Mouse (Mus musculus) MEL (cell line): ENCODE measurements around the gene Dnajc28. TPM values are rescaled to one million over a fixed set of nuclear protein-coding genes. Genes with fewer than 3 reads are reported as not detected.

Source experiments
- DNase-seq: peaks from one replicate; pipeline ENCODE4 v3.0.0; 2011; ENCODE audit warnings: low read depth, low spot score
- H3K27ac ChIP-seq: 2 replicates; pipeline ENCODE4 v1.5.1; 2012; ENCODE audit warnings: low read depth, mild to moderate bottlenecking, control low read depth, low read length, moderate library complexity; ENCODE audit not compliant: control insufficient read depth
- H3K27me3 ChIP-seq, 2 experiments: fragments of 150-350 bp in 1 of 2; sonication (generic) in 1 of 2; 2 replicates each; pipeline ENCODE4 v1.6.1; 2012; ENCODE audit warnings: low read length in 2 of 2, mild to moderate bottlenecking in 2 of 2, improper control_type of control experiment in 1 of 2, moderate library complexity in 1 of 2; ENCODE audit not compliant: insufficient read depth in 2 of 2, control insufficient read depth in 1 of 2
- H3K36me3 ChIP-seq, 2 experiments: 2 replicates each; pipeline ENCODE4 v1.6.1; 2012 to 2014; ENCODE audit warnings: low read length in 2 of 2, improper control_type of control experiment in 1 of 2, inconsistent platforms in 1 of 2, mild to moderate bottlenecking in 1 of 2; ENCODE audit not compliant: insufficient read depth in 2 of 2, control insufficient read depth in 1 of 2
- H3K4me1 ChIP-seq, 2 experiments: fragments of 150-350 bp in 1 of 2; sonication (generic) in 1 of 2; 2 replicates each; pipeline ENCODE4 v1.6.1; 2012; ENCODE audit warnings: low read length in 2 of 2, improper control_type of control experiment in 1 of 2, mild to moderate bottlenecking in 1 of 2; ENCODE audit not compliant: insufficient read depth in 2 of 2, control insufficient read depth in 1 of 2
- H3K4me3 ChIP-seq, 2 experiments: fragments of 150-350 bp in 1 of 2; sonication (generic) in 1 of 2; 2 replicates each; pipeline ENCODE4 v1.5.1; 2012; ENCODE audit warnings: low read depth in 2 of 2, low read length in 2 of 2, mild to moderate bottlenecking in 2 of 2, moderate library complexity in 2 of 2, control low read depth in 1 of 2, improper control_type of control experiment in 1 of 2; ENCODE audit not compliant: control insufficient read depth in 1 of 2, insufficient read depth in 1 of 2
- H3K79me2 ChIP-seq: 2 replicates; pipeline ENCODE4 v1.6.1; 2012; ENCODE audit warnings: mild to moderate bottlenecking, low read length, moderate library complexity; ENCODE audit not compliant: control insufficient read depth, poor library complexity, insufficient read depth
- H3K9ac ChIP-seq: 2 replicates; pipeline ENCODE4 v1.6.1; 2012; ENCODE audit warnings: low read depth, mild to moderate bottlenecking, control low read depth, low read length, moderate library complexity; ENCODE audit not compliant: control insufficient read depth, poor library complexity, severe bottlenecking
- H3K9me3 ChIP-seq: fragments of 150-350 bp; sonication (generic); replicated peaks from 2 replicates; pipeline ENCODE4 v1.6.1; 2012; ENCODE audit warnings: mild to moderate bottlenecking, low read length, improper control_type of control experiment, moderate library complexity; ENCODE audit not compliant: insufficient read depth
- BHLHE40 ChIP-seq: IDR thresholded peaks from 2 replicates; pipeline ENCODE4 v1.6.1; 2012; ENCODE audit warnings: low read depth, mild to moderate bottlenecking, inconsistent platforms, low read length, improper control_type of control experiment, borderline replicate concordance
- CTCF ChIP-seq, 3 experiments: IDR thresholded peaks in 2 of 3; conservative IDR thresholded peaks in 1 of 3; 2 replicates each; pipeline ENCODE4 v1.5.1; 2011 to 2012; ENCODE audit warnings: low read length in 3 of 3, low read depth in 2 of 3, mild to moderate bottlenecking in 2 of 3, improper control_type of control experiment in 1 of 3, inconsistent platforms in 1 of 3, mixed read lengths in 1 of 3, moderate library complexity in 1 of 3; ENCODE audit not compliant: control insufficient read depth in 1 of 3, insufficient read depth in 1 of 3, poor library complexity in 1 of 3, severe bottlenecking in 1 of 3
- EP300 ChIP-seq, 2 experiments: IDR thresholded peaks; 2 replicates each; pipeline ENCODE4 v1.6.1; 2011; ENCODE audit warnings: improper control_type of control experiment in 2 of 2, low read length in 2 of 2, low read depth in 1 of 2, mild to moderate bottlenecking in 1 of 2
- ETS1 ChIP-seq: IDR thresholded peaks from 2 replicates; pipeline ENCODE4 v1.6.1; 2012; ENCODE audit warnings: low read depth, mild to moderate bottlenecking, inconsistent platforms, low read length, improper control_type of control experiment, moderate library complexity
- HCFC1 ChIP-seq: IDR thresholded peaks from 2 replicates; pipeline ENCODE4 v1.6.1; 2012; ENCODE audit warnings: low read depth, mild to moderate bottlenecking, inconsistent platforms, low read length, improper control_type of control experiment, moderate library complexity
- MAFK ChIP-seq: IDR thresholded peaks from 2 replicates; pipeline ENCODE4 v1.6.1; 2011; ENCODE audit warnings: low read depth, mild to moderate bottlenecking, low read length, improper control_type of control experiment, borderline replicate concordance
- MAX ChIP-seq: IDR thresholded peaks from 2 replicates; pipeline ENCODE4 v1.6.1; 2011; ENCODE audit warnings: low read length, improper control_type of control experiment
- MAZ ChIP-seq: IDR thresholded peaks from 2 replicates; pipeline ENCODE4 v1.6.1; 2012; ENCODE audit warnings: low read depth, mild to moderate bottlenecking, inconsistent platforms, low read length, improper control_type of control experiment
- MYB ChIP-seq: IDR thresholded peaks from 2 replicates; pipeline ENCODE4 v1.6.1; 2011; ENCODE audit warnings: mild to moderate bottlenecking, low read depth, low read length, improper control_type of control experiment
- MYC ChIP-seq: IDR thresholded peaks from 2 replicates; pipeline ENCODE4 v1.6.1; 2011; ENCODE audit warnings: low read depth, mild to moderate bottlenecking, low read length, improper control_type of control experiment, moderate library complexity
- RAD21 ChIP-seq: IDR thresholded peaks from 2 replicates; pipeline ENCODE4 v1.6.1; 2011; ENCODE audit warnings: mild to moderate bottlenecking, low read depth, low read length, improper control_type of control experiment
- SMC3 ChIP-seq: IDR thresholded peaks from 2 replicates; pipeline ENCODE4 v1.6.1; 2011; ENCODE audit warnings: low read depth, low read length, improper control_type of control experiment
- UBTF ChIP-seq: IDR thresholded peaks from 2 replicates; pipeline ENCODE4 v1.6.1; 2012; ENCODE audit warnings: low read depth, mild to moderate bottlenecking, inconsistent platforms, low read length, improper control_type of control experiment, moderate library complexity, borderline replicate concordance; ENCODE audit not compliant: insufficient read depth
- USF1 ChIP-seq: IDR thresholded peaks from 2 replicates; pipeline ENCODE4 v1.6.1; 2014; ENCODE audit warnings: low read depth, mild to moderate bottlenecking, inconsistent platforms, low read length, improper control_type of control experiment, moderate library complexity
- USF2 ChIP-seq, 2 experiments: IDR thresholded peaks; 2 replicates each; pipeline ENCODE4 v1.6.1; 2011 to 2012; ENCODE audit warnings: improper control_type of control experiment in 2 of 2, low read length in 2 of 2, borderline replicate concordance in 1 of 2, inconsistent platforms in 1 of 2, low read depth in 1 of 2, mild to moderate bottlenecking in 1 of 2; ENCODE audit not compliant: insufficient read depth in 1 of 2
- ZC3H11A ChIP-seq: IDR thresholded peaks from 2 replicates; pipeline ENCODE4 v1.6.1; 2012; ENCODE audit warnings: low read depth, mild to moderate bottlenecking, inconsistent platforms, low read length, improper control_type of control experiment
- ZNF384 ChIP-seq: IDR thresholded peaks from 2 replicates; pipeline ENCODE4 v1.6.1; 2012; ENCODE audit warnings: low read depth, mild to moderate bottlenecking, inconsistent platforms, low read length, improper control_type of control experiment
- polyA plus RNA-seq, 2 experiments: library from polyadenylated mRNA; stranded (reverse) in 1 of 2; unstranded in 1 of 2; fragments of >175 nt in 1 of 2; fragments of >200 nt in 1 of 2; gene quantifications; 2 replicates each; pipeline versions ENCODE4 v1.2.1 to v1.2.4; 2012; ENCODE audit warnings: low replicate concordance in 2 of 2, low read depth in 1 of 2; ENCODE audit not compliant: insufficient read length in 2 of 2, insufficient read depth in 1 of 2, missing spikeins in 1 of 2
- total RNA-seq: library from RNA; depleted of rRNA; stranded (reverse); fragments of 300-350 nt; gene quantifications from 2 replicates; pipeline ENCODE4 v1.2.3, GENCODE M21; 2012

Dnajc28 gene
- total and polyA plus RNA-seq, 3 experiments: 1.2 to 1.9 TPM; not detected in 1

DNA sequence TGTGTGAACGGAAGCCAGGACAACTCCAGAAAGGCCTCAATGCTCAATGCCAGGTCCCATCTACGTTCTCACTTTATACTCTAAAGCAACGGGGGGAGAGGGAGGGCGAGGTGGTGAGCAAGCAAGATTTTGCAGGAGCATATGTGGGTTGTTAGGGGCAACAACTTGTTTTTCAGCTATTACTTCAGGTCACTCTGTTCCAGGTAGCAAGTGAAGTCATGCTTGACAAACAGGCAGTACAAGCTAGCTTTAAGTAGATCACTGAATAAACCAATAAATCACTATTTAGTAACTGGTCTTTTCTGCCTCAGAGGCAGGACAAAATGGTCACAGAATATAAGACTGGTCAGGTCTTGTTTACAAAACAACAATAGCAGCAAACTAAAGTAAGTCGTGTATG lies 33.2 kb downstream of the Dnajc28 start:
- Histone ChIP-seq H3K27ac (no peak overlapping the region), H3K4me1 (no peaks in the 10 kb centered on the region), H3K27me3 (no peaks in the 10 kb centered on the region), H3K4me3 (no peak overlapping the region), H3K79me2 (no peaks in the 10 kb centered on the region), H3K36me3 (no peaks in the 10 kb centered on the region), H3K9ac (no peak overlapping the region), H3K9me3 (no peaks in the 10 kb centered on the region)
- TF ChIP-seq USF1 (no peak), ZNF384 (no peak)
- DNase-seq: no peak

DNA sequence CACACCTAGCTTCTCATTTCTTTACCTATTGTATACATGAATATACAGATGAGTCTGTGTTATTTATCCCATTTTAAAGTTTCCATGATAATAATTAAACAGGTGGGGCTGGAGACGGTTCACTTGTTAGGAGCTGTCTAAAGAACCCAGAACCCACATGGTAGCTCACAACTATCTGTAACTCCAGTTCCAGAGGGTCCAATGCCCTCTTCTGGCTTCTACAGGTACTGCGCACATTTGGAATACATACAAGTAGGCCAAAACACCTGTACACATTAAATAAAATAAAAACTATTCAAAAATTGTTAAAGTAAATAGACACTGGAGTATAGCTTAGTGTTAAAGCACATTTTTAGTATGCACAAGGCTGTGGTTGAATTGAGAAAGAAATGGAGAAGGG lies 36.5 kb downstream of the Dnajc28 start:
- TF ChIP-seq ZC3H11A (peak; percentile 92), MYC (peak; percentile 74; the same call in 1 of the 2 replicates), BHLHE40 (no peak), USF2 (IDR thresholded peaks at IDR 0.05; ENCODE audit: borderline replicate concordance in 1 of 2, insufficient read depth in 1 of 2, low read depth in 1 of 2, low read length in 2 of 2) (no peak), RAD21 (peak; percentile 85), HCFC1 (no peak), SMC3 (peak; percentile 97), MAZ (no peak), CTCF (IDR thresholded peaks at IDR 0.05 in 2 of 3, conservative IDR thresholded peaks at IDR 0.05 in 1 of 3; ENCODE audit: control insufficient read depth in 1 of 3, insufficient read depth in 1 of 3, low read depth in 2 of 3, low read length in 3 of 3, poor library complexity in 1 of 3, severe bottlenecking in 1 of 3) (peak; percentile 63 to 81 (median 81))
- TF ChIP-seq, all 39 proteins: peak for 5
- H3K27me3 ChIP-seq: no peaks in the 10 kb centered on the region
- DNase-seq: peak; percentile 77
- no peak overlapping the region for H3K27ac ChIP-seq
- H3K9ac ChIP-seq: no peak overlapping the region
- H3K79me2 ChIP-seq: no peaks in the 10 kb centered on the region
- no peaks in the 10 kb centered on the region for H3K4me1 ChIP-seq
- H3K36me3 ChIP-seq: no peaks in the 10 kb centered on the region; a peak in 1 of 4 replicates
- no peak overlapping the region for H3K4me3 ChIP-seq
- H3K9me3 ChIP-seq: no peaks in the 10 kb centered on the region

DNA sequence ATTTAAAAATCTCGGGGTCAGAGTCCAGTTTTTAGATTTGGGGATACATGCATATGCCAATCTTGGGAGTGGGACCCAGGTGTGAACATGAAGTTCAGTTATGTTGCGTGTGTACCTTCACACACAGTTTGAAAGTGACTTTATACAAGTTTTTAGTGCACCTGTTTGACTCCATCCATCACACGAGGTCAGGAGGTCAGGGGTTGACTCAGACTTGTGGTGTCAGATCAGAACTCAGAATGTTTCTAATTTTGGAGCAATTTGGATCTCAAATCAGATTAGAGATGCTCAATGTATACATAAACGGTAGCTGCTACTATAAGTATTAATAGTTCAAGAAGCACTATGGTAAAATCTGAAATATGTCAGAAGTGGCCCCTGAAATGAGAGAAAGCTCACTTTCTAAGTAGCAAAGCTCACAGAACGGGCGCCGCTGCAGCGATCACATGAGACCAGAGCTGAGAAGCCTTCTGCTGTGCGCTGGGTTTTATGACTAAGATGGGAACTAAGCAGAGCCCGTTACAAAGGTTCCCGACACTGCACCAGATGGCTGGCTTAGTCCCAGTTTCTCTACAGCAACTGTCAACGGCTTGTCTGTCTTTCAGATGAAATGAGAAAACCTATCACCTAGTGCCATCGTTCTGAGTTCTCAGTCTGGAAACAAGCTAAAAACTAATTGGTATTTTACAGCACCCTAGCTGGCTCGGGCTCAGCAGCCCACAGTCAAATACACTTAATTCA lies 39.7 kb downstream of the Dnajc28 start:
- no peak for DNase-seq
- H3K9ac ChIP-seq: no peak overlapping the region
- no peak for TF ChIP-seq ZNF384
- TF ChIP-seq USF2 (IDR thresholded peaks at IDR 0.05; ENCODE audit: borderline replicate concordance in 1 of 2, insufficient read depth in 1 of 2, low read depth in 1 of 2, low read length in 2 of 2): no peak
- no peak for TF ChIP-seq UBTF
- TF ChIP-seq MAFK: no peak
- no peak for TF ChIP-seq ETS1
- no peak for TF ChIP-seq RAD21
- TF ChIP-seq MAX: no peak
- TF ChIP-seq MYB: no peak
- no peak for TF ChIP-seq USF1
- TF ChIP-seq EP300 (IDR thresholded peaks at IDR 0.05; ENCODE audit: low read depth in 1 of 2, low read length in 2 of 2): no peak
- no peak for TF ChIP-seq CTCF (IDR thresholded peaks at IDR 0.05 in 2 of 3, conservative IDR thresholded peaks at IDR 0.05 in 1 of 3; ENCODE audit: control insufficient read depth in 1 of 3, insufficient read depth in 1 of 3, low read depth in 2 of 3, low read length in 3 of 3, poor library complexity in 1 of 3, severe bottlenecking in 1 of 3)
- no peaks in the 10 kb centered on the region for H3K9me3 ChIP-seq
- H3K27me3 ChIP-seq: no peaks in the 10 kb centered on the region
- no peaks in the 10 kb centered on the region for H3K4me1 ChIP-seq
- no peak overlapping the region for H3K4me3 ChIP-seq
- H3K36me3 ChIP-seq: no peaks in the 10 kb centered on the region; a peak in 1 of 4 replicates
- no peaks in the 10 kb centered on the region for H3K79me2 ChIP-seq
- no peak overlapping the region for H3K27ac ChIP-seq
